Mouse (Mus musculus): ENCODE results near the gene Tmed6. TPM values are rescaled to one million over a fixed set of nuclear protein-coding genes. Genes with fewer than 3 reads are reported as not detected.

Tmed6 gene
- total RNA-seq, 2 experiments from 2014 or later, result not detected

DNA sequence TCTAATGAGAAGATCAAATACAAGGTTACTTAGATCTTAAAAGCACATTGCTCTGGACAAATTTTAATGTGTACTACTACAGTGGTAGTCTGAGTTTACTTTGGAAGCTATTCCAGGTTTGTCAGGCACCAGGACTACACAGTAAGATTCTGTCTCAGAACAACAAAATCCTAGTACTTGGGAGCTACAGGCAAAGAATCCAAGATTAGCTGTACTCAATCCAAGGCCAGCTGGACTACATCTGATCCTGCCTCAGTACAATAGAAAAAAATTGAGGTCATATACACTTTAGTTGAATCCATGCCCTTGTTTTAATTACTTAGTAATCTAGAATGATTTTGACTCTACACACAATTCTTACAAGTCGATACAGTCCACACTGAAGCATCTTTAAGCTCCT lies 50.5 kb downstream of the Tmed6 start:
- DNase-seq (ENCODE audit: low spot score in 2 of 2), result no peak

DNA sequence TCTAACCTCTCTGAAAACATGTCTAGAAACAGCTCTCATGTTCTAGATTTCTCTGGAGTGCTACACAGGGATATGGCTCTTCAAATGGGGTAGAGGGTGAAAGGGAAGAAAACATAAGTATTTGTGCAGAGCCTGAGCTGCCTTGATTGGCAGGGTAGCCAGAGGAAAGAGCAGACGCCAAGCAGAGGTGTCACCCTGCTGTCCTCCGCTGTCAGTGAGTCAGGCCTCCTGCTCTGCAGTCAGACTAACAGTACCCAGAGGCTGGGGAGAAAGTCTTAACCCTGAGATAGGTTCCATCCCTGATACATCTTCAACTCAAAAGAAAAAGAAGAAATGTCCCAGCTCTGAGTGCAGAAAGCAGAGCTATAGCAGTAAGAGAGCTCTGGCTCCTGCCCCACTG lies 52.8 kb downstream of the Tmed6 start:
- DNase-seq (ENCODE audit: low spot score in 2 of 2), result no peak

Small RNA genes within 50 kb of the gene (microRNA-seq; reads per million reads assigned to microRNA genes)
- gene Mir7075, result 0.42 to 1.2 reads per million in 2 experiments

Other genes starting within 250 kb of the Tmed6 start
- 1 to 10 TPM; 1.1 to 2.0 TPM for gene Has3, start 195.4 kb downstream of the Tmed6 start, total RNA-seq (2021)
- 10 to 100 TPM; 36.9 to 40.8 TPM for gene Utp4, start 172.0 kb downstream of the Tmed6 start, total RNA-seq (2021)
- 10 to 100 TPM; 20.8 to 21.3 TPM for gene Sntb2, start 129.9 kb downstream of the Tmed6 start, total RNA-seq (2021)
- gene Vps4a, start 34.4 kb downstream of the Tmed6 start, total RNA-seq (2021), result 100 to 1,000 TPM; 116 to 126 TPM
- gene Pdf, start 17.0 kb downstream of the Tmed6 start, total RNA-seq (2021), result 10 to 100 TPM; 23.8 to 26.3 TPM
- gene Cog8, start 9.0 kb downstream of the Tmed6 start, total RNA-seq (2021), result 10 to 100 TPM; 25.6 to 27.8 TPM
- 10 to 100 TPM; 43.2 to 44.9 TPM for gene Nip7, start 8.8 kb downstream of the Tmed6 start, total RNA-seq (2021)
- 10 to 100 TPM; 37.2 to 39.0 TPM for gene Terf2, start 30.9 kb upstream of the Tmed6 start, total RNA-seq (2021)
- 10 to 100 TPM; 95.1 to 98.8 TPM for gene Cyb5b, start 85.0 kb upstream of the Tmed6 start, total RNA-seq (2021)
- gene Nfat5, start 227.8 kb upstream of the Tmed6 start, total RNA-seq (2021), result 10 to 100 TPM; 50.1 to 51.8 TPM

Measured in left cerebral cortex, adult 18-20 months (tissue).